Mouse (Mus musculus) small intestine, adult 2 months (tissue): ENCODE data around the gene Snip1. TPM values are rescaled to one million over a fixed set of nuclear protein-coding genes. Genes with fewer than 3 reads are reported as not detected.

Source experiments
- H3K27ac ChIP-seq: fragments of 200-500 bp; 2 replicates; pipeline ENCODE4 v1.5.1; 2012; ENCODE audit warnings: low read depth, low read length, control low read depth, inconsistent platforms; ENCODE audit not compliant: insufficient read depth
- H3K27me3 ChIP-seq: fragments of 200-500 bp; 2 replicates; pipeline ENCODE4 v1.6.1; 2012; ENCODE audit warnings: mild to moderate bottlenecking, moderate library complexity, low read length, inconsistent platforms; ENCODE audit not compliant: control insufficient read depth, insufficient read depth
- H3K36me3 ChIP-seq: fragments of 200-500 bp; 2 replicates; pipeline ENCODE4 v1.6.1; 2012; ENCODE audit warnings: mild to moderate bottlenecking, low read length, control low read depth, inconsistent platforms; ENCODE audit not compliant: control insufficient read depth, insufficient read depth
- H3K4me1 ChIP-seq: fragments of 200-500 bp; 2 replicates; pipeline ENCODE4 v1.6.1; 2012; ENCODE audit warnings: low read length, inconsistent platforms, mixed read lengths; ENCODE audit not compliant: control insufficient read depth, insufficient read depth, insufficient read length
- H3K4me3 ChIP-seq: fragments of 200-500 bp; 2 replicates; pipeline ENCODE4 v1.5.1; 2012; ENCODE audit warnings: low read depth, mild to moderate bottlenecking, control low read depth, inconsistent platforms, low read length, moderate library complexity
- CTCF ChIP-seq: fragments of 200-500 bp; IDR thresholded peaks from 2 replicates; pipeline ENCODE4 v1.5.1; 2012; ENCODE audit warnings: low read depth, mild to moderate bottlenecking, control low read depth, inconsistent platforms, low read length, moderate library complexity, mixed read lengths; ENCODE audit not compliant: insufficient replicate concordance, insufficient read length; ENCODE audit errors: extremely low read depth
- POLR2A ChIP-seq: fragments of 200-500 bp; IDR thresholded peaks from 2 replicates; pipeline ENCODE4 v1.6.1; 2012; ENCODE audit warnings: low read depth, mild to moderate bottlenecking, control low read depth, inconsistent platforms, low read length, moderate library complexity
- WGBS: fragments of 180-500 bp; shearing (Covaris S2); methylation state at CpG from one replicate; pipeline ENCODE4 v1.1.7; 2018; 5-methylcytosine and 5-hydroxymethylcytosine counted together
- polyA plus RNA-seq: library from polyadenylated mRNA; depleted of rRNA; stranded (reverse); fragments of >200 nt; gene quantifications from 2 replicates; pipeline ENCODE4 v1.2.3, GENCODE M21; 2012

The Snip1 gene
- polyA plus RNA-seq, 1 experiment, result 6.2 TPM

- Histone ChIP-seq H3K4me1 (no peaks in the 10 kb centered on the region), H3K36me3 (peaks cover 10% of the 10 kb centered on the region), H3K4me3 (no peak overlapping the region), H3K27ac (no peak overlapping the region), H3K27me3 (no peaks in the 10 kb centered on the region)
- TF ChIP-seq CTCF, result peak; percentile 97; the same call in 1 of the 2 replicates
- TF ChIP-seq POLR2A, result no peak
- 8% methylated on average over 8 of the region's 8 CpGs for WGBS
Measured at GRCm38 (mm10) chr4:125099458-125099857, 33.0 kb downstream of the Snip1 start.

GRCm38 (mm10) chr4:125101334-125101733, 34.9 kb downstream of the Snip1 start:
- 89% methylated on average over 13 of the region's 13 CpGs for WGBS
- no peak for TF ChIP-seq POLR2A
- no peak for TF ChIP-seq CTCF
- no peak overlapping the region for H3K4me3 ChIP-seq
- H3K4me1 ChIP-seq, result no peaks in the 10 kb centered on the region
- H3K27ac ChIP-seq, result no peak overlapping the region
- no peaks in the 10 kb centered on the region for H3K27me3 ChIP-seq
- H3K36me3 ChIP-seq, result peaks cover 12% of the 10 kb centered on the region

GRCm38 (mm10) chr4:125105354-125105753, 38.9 kb downstream of the Snip1 start:
- Histone ChIP-seq H3K4me1 (no peaks in the 10 kb centered on the region), H3K27ac (no peak overlapping the region), H3K27me3 (no peaks in the 10 kb centered on the region), H3K4me3 (no peak overlapping the region), H3K36me3 (peaks cover 20% of the 10 kb centered on the region)
- TF ChIP-seq CTCF (no peak), POLR2A (no peak)
- 92% methylated on average over 9 of the region's 9 CpGs for WGBS

GRCm38 (mm10) chr4:125114638-125115037, 48.2 kb downstream of the Snip1 start:
- peak; percentile 15; the same call in 1 of the 2 replicates for TF ChIP-seq POLR2A
- TF ChIP-seq CTCF, result peak; percentile 89
- H3K27ac ChIP-seq, result peak overlapping the region; percentile 92
- H3K36me3 ChIP-seq, result peaks cover 15% of the 10 kb centered on the region
- no peak overlapping the region for H3K4me3 ChIP-seq
- peaks cover 32% of the 10 kb centered on the region for H3K4me1 ChIP-seq
- 3% methylated on average over 6 of the region's 6 CpGs for WGBS
- no peaks in the 10 kb centered on the region for H3K27me3 ChIP-seq

GRCm38 (mm10) chr4:125115081-125115480, 48.6 kb downstream of the Snip1 start:
- H3K27me3 ChIP-seq, result no peaks in the 10 kb centered on the region
- peaks cover 32% of the 10 kb centered on the region for H3K4me1 ChIP-seq
- TF ChIP-seq POLR2A (no peak), CTCF (no peak)
- H3K27ac ChIP-seq, result peak overlapping the region; percentile 92
- H3K36me3 ChIP-seq, result peaks cover 17% of the 10 kb centered on the region
- no peak overlapping the region for H3K4me3 ChIP-seq
- 52% methylated on average over 4 of the region's 4 CpGs for WGBS

GRCm38 (mm10) chr4:125115710-125116089, 49.2 kb downstream of the Snip1 start:
- no peak overlapping the region for H3K4me3 ChIP-seq
- no peaks in the 10 kb centered on the region for H3K27me3 ChIP-seq
- TF ChIP-seq POLR2A (peak; percentile 20; the same call in 1 of the 2 replicates), CTCF (no peak)
- 24% methylated on average over 6 of the region's 6 CpGs for WGBS
- H3K36me3 ChIP-seq, result peaks cover 23% of the 10 kb centered on the region
- H3K4me1 ChIP-seq, result peaks cover 32% of the 10 kb centered on the region
- H3K27ac ChIP-seq, result peak overlapping the region; percentile 90

GRCm38 (mm10) chr4:125116090-125116861, 49.8 kb downstream of the Snip1 start:
- no peak overlapping the region for H3K4me3 ChIP-seq
- 24% methylated on average over 9 of the region's 9 CpGs for WGBS
- H3K4me1 ChIP-seq, result peaks cover 32% of the 10 kb centered on the region
- H3K27ac ChIP-seq, result peak overlapping the region; percentile 90
- H3K36me3 ChIP-seq, result peaks cover 29% of the 10 kb centered on the region
- no peaks in the 10 kb centered on the region for H3K27me3 ChIP-seq
- TF ChIP-seq POLR2A (no peak), CTCF (no peak)
